Mouse (Mus musculus): Measurements from ENCODE around the gene Capn10.

GRCm38 (mm10) chr1:92936467-92936866 is 2.3 kb downstream of the Capn10 start:
- TF ChIP-seq CTCF (conservative IDR thresholded peaks at IDR 0.05 in 1 of 2, IDR thresholded peaks at IDR 0.05 in 1 of 2; ENCODE audit: low read depth in 2 of 2, low read length in 2 of 2) = no peak
- TF ChIP-seq MAZ (IDR thresholded peaks at IDR 0.05; ENCODE audit: low read depth, low read length) = no peak
- TF ChIP-seq RCOR1 (conservative IDR thresholded peaks at IDR 0.05; ENCODE audit: low read depth, low read length) = no peak
- no peak for TF ChIP-seq NELFE (IDR thresholded peaks at IDR 0.05; ENCODE audit: low read depth, low read length)
- no peak for TF ChIP-seq MAFK (IDR thresholded peaks at IDR 0.05; ENCODE audit: insufficient replicate concordance, low read length)
- no peak for TF ChIP-seq MAX (IDR thresholded peaks at IDR 0.05; ENCODE audit: low read length)
- TF ChIP-seq POLR2A (IDR thresholded peaks at IDR 0.05; ENCODE audit: low read depth, low read length) = no peak
- no peak for TF ChIP-seq EP300 (IDR thresholded peaks at IDR 0.05; ENCODE audit: low read length)
- TF ChIP-seq CHD1 (IDR thresholded peaks at IDR 0.05; ENCODE audit: low read depth, low read length) = no peak
- TF ChIP-seq USF2 (conservative IDR thresholded peaks at IDR 0.05; ENCODE audit: low read depth, low read length) = no peak
- TF ChIP-seq E2F4 (IDR thresholded peaks at IDR 0.05; ENCODE audit: insufficient replicate concordance, low read depth, low read length) = no peak
- no peak for TF ChIP-seq HCFC1 (IDR thresholded peaks at IDR 0.05; ENCODE audit: low read depth, low read length)
- TF ChIP-seq ZMIZ1 (IDR thresholded peaks at IDR 0.05; ENCODE audit: low read depth, low read length) = no peak

Data from CH12.LX (cell line).